Mouse (Mus musculus) effector memory CD4-positive, alpha-beta T cell, adult 5 months (primary cell): Measurements from ENCODE around the gene Dock4. TPM values are rescaled to one million over a fixed set of nuclear protein-coding genes. Genes with fewer than 3 reads are reported as not detected.

Source experiments
- polyA plus RNA-seq: library from polyadenylated mRNA; unstranded; fragments of 100-300 nt; shearing (Covaris generic); gene quantifications from one replicate; pipeline ENCODE4 v1.2.1, GENCODE M21; 2017

Dock4 gene
- polyA plus RNA-seq: 3.0 TPM

GRCm38 (mm10) chr12:40445648-40446449, at the start of gene Dock4, which contains the start of gene Zfp277:
Gene Dock4, plus strand, starts transcription at chr12:40445952.
Gene Zfp277, minus strand, starts transcription at chr12:40445902.

Other genes starting within 250 kb of the Dock4 start
- gene Lsmem1, start 246.5 kb upstream of the Dock4 start, polyA plus RNA-seq: 0.62 TPM
- gene Ifrd1, start 197.4 kb upstream of the Dock4 start, polyA plus RNA-seq: 1,607 TPM
- gene Zfp277, start 50 bp upstream of the Dock4 start, polyA plus RNA-seq: 24.2 TPM